Mouse (Mus musculus): Measurements from ENCODE around the gene Rfx2.

Gene Rfx2

GRCm38 (mm10) chr17:56780291-56780978, 50.4 kb downstream of the Rfx2 start:
- no peak for DNase-seq (ENCODE audit: low spot score)

- no peak for DNase-seq (ENCODE audit: low spot score)
Measured at GRCm38 (mm10) chr17:56778779-56779362, 51.9 kb downstream of the Rfx2 start.

GRCm38 (mm10) chr17:56777568-56777967, 53.2 kb downstream of the Rfx2 start:
- DNase-seq (ENCODE audit: low spot score) = no peak

DNA sequence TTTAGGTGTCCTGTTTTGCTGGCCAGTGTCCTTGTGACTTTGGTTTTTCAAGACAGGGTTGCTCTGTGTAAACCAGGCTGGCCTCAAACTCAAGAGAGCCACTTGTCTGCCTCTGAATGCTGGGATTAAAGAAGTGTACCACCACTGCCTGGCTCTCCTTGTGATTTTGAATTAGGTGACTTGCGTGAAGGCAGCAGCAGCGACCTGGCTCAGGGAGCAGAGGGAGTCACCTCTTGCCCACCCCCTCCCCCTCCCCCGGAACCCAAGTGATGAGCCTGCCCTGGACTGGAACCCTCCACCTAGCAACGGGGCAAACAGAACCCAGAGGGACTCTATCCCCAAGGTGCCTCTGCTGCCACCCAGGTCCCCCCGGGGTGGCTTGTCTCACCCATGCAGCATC, 60.9 kb downstream of the Rfx2 start, which contains the start of gene Prr22:
Gene Prr22, plus strand, starts transcription at position 301 of the 400 bp plus-strand sequence.
- no peak for DNase-seq (ENCODE audit: low spot score)

DNA sequence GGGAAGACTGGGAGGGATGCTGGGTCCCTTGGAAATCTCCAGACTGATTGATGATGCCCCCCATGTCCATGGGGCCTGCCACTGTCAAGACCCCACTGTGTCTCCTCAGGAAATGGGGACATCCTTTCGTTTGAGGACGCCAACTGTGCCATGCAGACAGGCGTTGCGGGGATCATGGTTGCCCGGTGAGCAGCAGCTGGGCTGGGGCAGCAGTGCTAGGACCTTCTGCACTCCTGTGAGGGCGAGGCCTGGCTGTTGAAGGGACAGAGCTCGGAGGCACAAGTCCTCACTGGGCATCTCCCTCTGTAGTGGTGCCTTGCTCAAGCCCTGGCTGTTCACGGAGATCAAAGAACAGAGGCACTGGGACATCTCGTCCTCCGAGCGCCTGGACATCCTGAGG, 61.9 kb downstream of the Rfx2 start:
- no peak for DNase-seq (ENCODE audit: low spot score)

DNA sequence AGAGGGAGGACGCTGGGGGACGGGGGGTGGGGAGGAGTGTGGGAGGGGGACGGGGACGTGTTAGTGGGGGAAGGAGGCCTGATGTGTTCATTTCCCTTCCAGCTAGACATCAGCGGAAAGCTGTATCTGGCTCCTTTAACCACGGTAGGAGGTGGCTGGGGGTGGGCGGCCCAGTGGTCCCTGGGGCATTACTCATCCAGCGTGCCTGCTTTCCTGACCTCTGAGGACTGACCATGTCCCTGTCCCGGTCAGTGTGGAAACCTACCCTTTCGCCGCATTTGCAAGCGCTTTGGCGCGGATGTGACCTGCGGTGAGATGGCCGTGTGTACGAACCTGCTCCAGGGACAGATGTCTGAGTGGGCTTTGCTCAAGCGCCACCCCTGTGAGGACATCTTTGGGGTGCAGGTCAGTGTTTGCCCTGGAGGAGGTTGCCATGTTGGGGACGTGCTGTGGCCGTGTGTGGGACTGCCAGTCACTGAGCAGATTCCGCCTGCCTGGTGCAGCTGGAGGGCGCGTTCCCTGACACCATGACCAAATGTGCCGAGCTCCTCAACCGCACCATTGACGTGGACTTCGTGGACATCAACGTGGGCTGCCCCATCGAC, 63.2 kb downstream of the Rfx2 start:
- no peak for DNase-seq (ENCODE audit: low spot score)

DNA sequence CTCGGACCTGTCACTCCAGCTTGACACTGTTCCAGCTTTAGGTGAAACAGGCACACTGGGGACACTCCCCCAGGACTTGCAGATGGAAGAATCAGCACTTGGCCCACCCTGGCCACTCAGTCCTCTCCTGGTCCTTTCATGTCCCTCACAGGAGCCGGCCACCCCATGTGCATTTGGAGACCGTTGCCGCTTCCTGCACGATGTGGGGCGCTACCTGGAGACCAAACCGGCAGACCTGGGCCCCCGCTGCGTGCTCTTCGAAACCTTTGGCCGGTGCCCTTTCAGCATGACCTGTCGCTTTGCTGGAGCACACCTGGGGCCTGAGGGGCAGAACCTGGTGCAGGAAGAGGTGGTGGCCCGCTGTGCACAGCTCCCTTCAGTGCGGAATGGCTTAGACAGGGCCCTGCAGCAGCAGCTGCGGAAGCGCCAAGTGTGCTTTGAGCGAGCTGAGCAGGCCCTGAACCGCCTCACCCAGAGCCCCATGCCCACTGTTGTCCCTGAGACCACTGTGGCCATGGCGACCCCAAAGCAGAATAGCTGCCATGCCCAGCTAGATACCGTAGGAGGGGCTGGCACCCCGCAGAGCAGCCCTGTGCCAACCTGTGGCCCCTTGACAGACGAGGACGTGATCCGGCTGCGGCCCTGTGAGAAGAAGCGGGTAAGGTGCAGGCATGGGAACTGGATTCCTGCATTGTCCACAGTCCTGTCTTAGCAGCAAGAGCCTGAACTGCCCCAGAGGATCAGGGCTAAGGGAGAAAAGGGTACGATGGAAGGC, 64.0 kb downstream of the Rfx2 start:
- DNase-seq (ENCODE audit: low spot score) = no peak

DNA sequence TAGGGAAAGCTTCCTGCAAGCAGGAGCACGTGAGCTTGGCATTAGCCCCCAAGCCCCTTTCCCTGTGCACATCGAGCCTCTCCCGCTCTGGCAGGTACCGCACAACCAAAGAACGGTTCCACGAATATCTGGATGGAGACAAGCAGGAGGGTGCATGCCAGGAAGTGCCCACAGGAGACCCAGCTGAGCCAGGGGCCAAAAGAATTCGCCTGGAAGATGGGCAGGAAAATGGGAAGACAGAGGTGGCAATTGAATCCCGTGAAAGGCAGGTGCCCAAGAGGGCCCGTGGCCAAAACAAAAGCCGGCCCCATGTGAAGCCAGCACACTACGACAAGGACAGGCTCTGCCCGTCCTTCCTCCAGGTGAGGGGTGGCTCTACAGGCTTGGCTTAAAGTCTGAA, 65.4 kb downstream of the Rfx2 start:
- DNase-seq (ENCODE audit: low spot score) = no peak

DNA sequence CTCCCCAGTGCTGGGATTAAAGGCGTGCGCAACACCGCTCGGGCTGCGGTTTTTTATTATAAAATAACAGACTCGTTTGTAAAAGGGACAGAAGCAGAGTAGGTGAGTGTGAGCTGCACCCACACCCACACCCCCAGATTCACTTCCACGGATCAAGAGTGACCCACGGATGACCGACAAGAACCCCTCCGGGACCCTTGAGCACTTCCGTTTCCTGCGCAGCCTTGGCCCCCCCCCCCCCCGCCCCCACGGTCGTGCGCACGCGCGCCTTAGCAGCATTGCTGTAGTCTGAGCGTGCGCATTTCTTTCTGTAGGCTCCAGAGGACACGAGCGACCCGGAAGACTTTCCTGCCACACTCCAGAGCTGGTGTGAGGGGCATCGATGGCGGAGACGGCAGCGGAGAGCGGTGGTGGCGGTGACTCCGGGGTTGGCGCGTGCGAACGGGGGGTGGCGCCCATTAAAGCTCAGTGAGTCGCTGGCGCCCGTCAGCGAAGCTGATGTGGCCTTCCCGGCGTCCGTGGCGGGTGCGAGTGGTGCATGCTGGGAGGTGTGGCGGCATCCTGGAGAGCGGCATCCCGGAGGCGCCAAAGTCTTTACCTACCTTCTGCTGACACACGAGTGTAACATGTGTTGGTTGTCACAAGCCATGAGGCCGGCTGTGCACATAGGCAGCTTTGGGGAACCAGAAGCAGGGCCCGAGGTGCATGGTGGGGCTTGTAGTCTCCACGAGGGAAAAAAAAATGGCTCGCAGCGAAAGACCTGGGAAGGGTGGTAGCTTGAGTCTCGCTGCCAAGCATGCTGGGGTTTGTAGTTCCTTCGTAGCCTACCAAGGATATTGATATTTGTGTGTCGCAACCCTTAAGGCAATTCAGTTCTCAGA, 66.1 kb downstream of the Rfx2 start, which contains the start of gene Dus3l:
Gene Dus3l, plus strand, starts transcription at position 284 of the 881 bp plus-strand sequence.
- DNase-seq (ENCODE audit: low spot score) = peak; percentile 80

- no peak for DNase-seq (ENCODE audit: low spot score)
Measured at GRCm38 (mm10) chr17:56763741-56764250, 67.0 kb downstream of the Rfx2 start.

GRCm38 (mm10) chr17:56762769-56763731, 67.8 kb downstream of the Rfx2 start:
- DNase-seq (ENCODE audit: low spot score) = no peak

- peak; percentile 82 for DNase-seq (ENCODE audit: low spot score)
Measured at GRCm38 (mm10) chr17:56761991-56762410, 68.8 kb downstream of the Rfx2 start.

- DNase-seq (ENCODE audit: low spot score) = no peak
Measured at GRCm38 (mm10) chr17:56761077-56761476, 69.7 kb downstream of the Rfx2 start.

DNA sequence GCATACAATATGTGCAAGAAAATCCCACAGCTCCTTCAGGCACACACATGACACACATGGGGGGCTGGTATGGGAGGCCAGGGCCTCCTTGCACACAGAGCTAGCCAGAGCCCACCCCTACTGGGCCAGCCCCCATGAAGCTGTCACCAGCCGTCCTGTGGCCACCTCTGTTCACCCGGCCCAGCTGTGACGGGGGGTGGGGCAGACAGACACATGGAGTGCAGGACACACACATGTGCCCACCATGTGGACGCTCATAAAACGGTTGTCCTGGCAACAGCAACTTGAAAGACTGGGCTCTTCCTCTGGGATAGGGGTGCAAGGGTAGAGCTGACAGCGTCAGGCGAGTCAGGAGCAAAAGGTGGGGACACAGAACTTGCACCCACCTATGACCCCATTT, 71.6 kb downstream of the Rfx2 start:
- no peak for DNase-seq (ENCODE audit: low spot score)

GRCm38 (mm10) chr17:56758132-56758531, 72.7 kb downstream of the Rfx2 start:
- no peak for DNase-seq (ENCODE audit: low spot score)

- DNase-seq (ENCODE audit: low spot score) = peak; percentile 78
Measured at GRCm38 (mm10) chr17:56757416-56758123, 73.2 kb downstream of the Rfx2 start, which contains the start of gene Nrtn. Nrtn (minus strand) TSS chr17:56757530.

GRCm38 (mm10) chr17:56756703-56757399, 74.0 kb downstream of the Rfx2 start:
- no peak for DNase-seq (ENCODE audit: low spot score)

GRCm38 (mm10) chr17:56754271-56755185, 76.3 kb downstream of the Rfx2 start:
- no peak for DNase-seq (ENCODE audit: low spot score)
